Mouse (Mus musculus): ENCODE measurements around the gene Gm20671. TPM values are rescaled to one million over a fixed set of nuclear protein-coding genes. Genes with fewer than 3 reads are reported as not detected.
"Not testable (repeated sequence)": the region's sequence is repeated elsewhere in the genome, so short reads cannot be mapped to it uniquely, and the experiment has no call there.

Gm20671 gene
- polyA plus RNA-seq, 1 experiment, result 5.9 TPM

GRCm38 (mm10) chr5:32840029-32840428 is 13.1 kb upstream of the Gm20671 start:
- TF ChIP-seq POLR2A (IDR thresholded peaks at IDR 0.05; ENCODE audit: low read depth, low read length) (no peak), CTCF (IDR thresholded peaks at IDR 0.05; ENCODE audit: extremely low read depth, insufficient read depth, insufficient read length, insufficient replicate concordance) (no peak)
- H3K4me1 ChIP-seq (ENCODE audit: control insufficient read depth, insufficient read depth, insufficient read length), result no peaks in the 10 kb centered on the region
- WGBS, result 97% methylated on average over 2 of the region's 2 CpGs
- H3K27me3 ChIP-seq (ENCODE audit: control insufficient read depth, insufficient read depth, low read length), result no peaks in the 10 kb centered on the region
- H3K4me3 ChIP-seq (ENCODE audit: extremely low read depth, insufficient read depth, insufficient read length), result no peak overlapping the region
- DNase-seq (ENCODE audit: low read depth in 1 of 2, low spot score in 2 of 2), result no peak
- no peak overlapping the region for H3K27ac ChIP-seq (ENCODE audit: insufficient read depth, low read length)
- H3K36me3 ChIP-seq (ENCODE audit: control insufficient read depth, insufficient read depth, low read length), result peaks cover 34% of the 10 kb centered on the region

- no peak overlapping the region for H3K27ac ChIP-seq (ENCODE audit: insufficient read depth, low read length)
- H3K36me3 ChIP-seq (ENCODE audit: control insufficient read depth, insufficient read depth, low read length), result peaks cover 26% of the 10 kb centered on the region
- WGBS, result 91% methylated on average over 5 of the region's 5 CpGs
- H3K4me1 ChIP-seq (ENCODE audit: control insufficient read depth, insufficient read depth, insufficient read length), result no peaks in the 10 kb centered on the region
- H3K4me3 ChIP-seq (ENCODE audit: extremely low read depth, insufficient read depth, insufficient read length), result no peak overlapping the region
- TF ChIP-seq POLR2A (IDR thresholded peaks at IDR 0.05; ENCODE audit: low read depth, low read length) (no peak), CTCF (IDR thresholded peaks at IDR 0.05; ENCODE audit: extremely low read depth, insufficient read depth, insufficient read length, insufficient replicate concordance) (no peak)
- no peak for DNase-seq (ENCODE audit: low read depth in 1 of 2, low spot score in 2 of 2)
- H3K27me3 ChIP-seq (ENCODE audit: control insufficient read depth, insufficient read depth, low read length), result no peaks in the 10 kb centered on the region
These were observed 10.1 kb upstream of the Gm20671 start for GRCm38 (mm10) chr5:32836976-32837375.

GRCm38 (mm10) chr5:32834497-32834896 is 7.6 kb upstream of the Gm20671 start:
- Histone ChIP-seq H3K36me3 (ENCODE audit: control insufficient read depth, insufficient read depth, low read length) (peaks cover 27% of the 10 kb centered on the region), H3K4me3 (ENCODE audit: extremely low read depth, insufficient read depth, insufficient read length) (no peak overlapping the region), H3K27me3 (ENCODE audit: control insufficient read depth, insufficient read depth, low read length) (no peaks in the 10 kb centered on the region), H3K4me1 (ENCODE audit: control insufficient read depth, insufficient read depth, insufficient read length) (no peaks in the 10 kb centered on the region), H3K27ac (ENCODE audit: insufficient read depth, low read length) (no peak overlapping the region)
- DNase-seq (ENCODE audit: low read depth in 1 of 2, low spot score in 2 of 2), result no peak
- TF ChIP-seq CTCF (IDR thresholded peaks at IDR 0.05; ENCODE audit: extremely low read depth, insufficient read depth, insufficient read length, insufficient replicate concordance), result no peak
- TF ChIP-seq POLR2A (IDR thresholded peaks at IDR 0.05; ENCODE audit: low read depth, low read length), result no peak
- 89% methylated on average over 1 of the region's 1 CpGs for WGBS

GRCm38 (mm10) chr5:32830054-32830453 is 3.1 kb upstream of the Gm20671 start:
- TF ChIP-seq POLR2A (IDR thresholded peaks at IDR 0.05; ENCODE audit: low read depth, low read length) (no peak), CTCF (IDR thresholded peaks at IDR 0.05; ENCODE audit: extremely low read depth, insufficient read depth, insufficient read length, insufficient replicate concordance) (no peak)
- peaks cover 29% of the 10 kb centered on the region for H3K36me3 ChIP-seq (ENCODE audit: control insufficient read depth, insufficient read depth, low read length)
- H3K27ac ChIP-seq (ENCODE audit: insufficient read depth, low read length), result no peak overlapping the region
- no peak overlapping the region for H3K4me3 ChIP-seq (ENCODE audit: extremely low read depth, insufficient read depth, insufficient read length)
- no peaks in the 10 kb centered on the region for H3K4me1 ChIP-seq (ENCODE audit: control insufficient read depth, insufficient read depth, insufficient read length)
- DNase-seq (ENCODE audit: low read depth in 1 of 2, low spot score in 2 of 2), result no peak
- no peaks in the 10 kb centered on the region for H3K27me3 ChIP-seq (ENCODE audit: control insufficient read depth, insufficient read depth, low read length)
- WGBS, result 96% methylated on average over 2 of the region's 2 CpGs

- 80% methylated on average over 1 of the region's 1 CpGs for WGBS
- DNase-seq (ENCODE audit: low read depth in 1 of 2, low spot score in 2 of 2); H3K27ac ChIP-seq (ENCODE audit: insufficient read depth, low read length); H3K27me3 ChIP-seq (ENCODE audit: control insufficient read depth, insufficient read depth, low read length); H3K4me3 ChIP-seq (ENCODE audit: extremely low read depth, insufficient read depth, insufficient read length); H3K4me1 ChIP-seq (ENCODE audit: control insufficient read depth, insufficient read depth, insufficient read length): not testable (repeated sequence)
- peaks cover 26% of the 10 kb centered on the region for H3K36me3 ChIP-seq (ENCODE audit: control insufficient read depth, insufficient read depth, low read length)
These were observed 1.9 kb upstream of the Gm20671 start for GRCm38 (mm10) chr5:32828766-32829165.

GRCm38 (mm10) chr5:32820471-32820870 is 6.4 kb downstream of the Gm20671 start:
- Histone ChIP-seq H3K36me3 (ENCODE audit: control insufficient read depth, insufficient read depth, low read length) (peaks cover 31% of the 10 kb centered on the region), H3K4me3 (ENCODE audit: extremely low read depth, insufficient read depth, insufficient read length) (no peak overlapping the region), H3K27me3 (ENCODE audit: control insufficient read depth, insufficient read depth, low read length) (no peaks in the 10 kb centered on the region), H3K27ac (ENCODE audit: insufficient read depth, low read length) (no peak overlapping the region), H3K4me1 (ENCODE audit: control insufficient read depth, insufficient read depth, insufficient read length) (no peaks in the 10 kb centered on the region)
- TF ChIP-seq POLR2A (IDR thresholded peaks at IDR 0.05; ENCODE audit: low read depth, low read length) (no peak), CTCF (IDR thresholded peaks at IDR 0.05; ENCODE audit: extremely low read depth, insufficient read depth, insufficient read length, insufficient replicate concordance) (no peak)
- no peak for DNase-seq (ENCODE audit: low read depth in 1 of 2, low spot score in 2 of 2)
- 95% methylated on average over 8 of the region's 8 CpGs for WGBS

- no peak for TF ChIP-seq POLR2A (IDR thresholded peaks at IDR 0.05; ENCODE audit: low read depth, low read length)
- TF ChIP-seq CTCF (IDR thresholded peaks at IDR 0.05; ENCODE audit: extremely low read depth, insufficient read depth, insufficient read length, insufficient replicate concordance), result no peak
These were observed 11.5 kb downstream of the Gm20671 start for GRCm38 (mm10) chr5:32815396-32815795.

GRCm38 (mm10) chr5:32786454-32786853 is 40.5 kb downstream of the Gm20671 start:
- DNase-seq (ENCODE audit: low read depth in 1 of 2, low spot score in 2 of 2); H3K27ac ChIP-seq (ENCODE audit: insufficient read depth, low read length); H3K27me3 ChIP-seq (ENCODE audit: control insufficient read depth, insufficient read depth, low read length); H3K4me1 ChIP-seq (ENCODE audit: control insufficient read depth, insufficient read depth, insufficient read length); H3K36me3 ChIP-seq (ENCODE audit: control insufficient read depth, insufficient read depth, low read length); H3K4me3 ChIP-seq (ENCODE audit: extremely low read depth, insufficient read depth, insufficient read length): not testable (repeated sequence)
- 67% methylated on average over 1 of the region's 1 CpGs for WGBS

More at GRCm38 (mm10) chr5:32815396-32815795, 11.5 kb downstream of the Gm20671 start:
- no peak for DNase-seq (ENCODE audit: low read depth in 1 of 2, low spot score in 2 of 2)
- Histone ChIP-seq H3K36me3 (ENCODE audit: control insufficient read depth, insufficient read depth, low read length) (peaks cover 32% of the 10 kb centered on the region), H3K4me3 (ENCODE audit: extremely low read depth, insufficient read depth, insufficient read length) (no peak overlapping the region), H3K27ac (ENCODE audit: insufficient read depth, low read length) (no peak overlapping the region), H3K4me1 (ENCODE audit: control insufficient read depth, insufficient read depth, insufficient read length) (no peaks in the 10 kb centered on the region), H3K27me3 (ENCODE audit: control insufficient read depth, insufficient read depth, low read length) (no peaks in the 10 kb centered on the region)
- WGBS, result 95% methylated on average over 4 of the region's 4 CpGs

Measured in spleen, adult 2 months (tissue).